Comparison of ENCODE assay signal across 14 mouse cellular contexts in genomic region chr9:104854245-104854921, GRCm38 (mm10).
A peak's percentile ranks its signal among the peaks of the same experiment; 100 is the strongest.
DNase-seq lines count a peak whose midpoint lies in the region; ATAC-seq and TF ChIP-seq lines count a peak whose summit lies in the region.
"Had no signal": no experiment of that assay in that cellular context is flagged by ENCODE, and none has a peak within 500 bp of the region (broad histone marks: within the 10 kb centered on the region; RNA-seq: fewer than 3 reads in every experiment).

No protein-coding gene starts in this region.

- no peaks in the 10 kb centered on the region for H3K27me3 ChIP-seq in kidney, postnatal 0 days (ENCODE audit: insufficient read depth, low read length)
- H3K27me3 ChIP-seq in intestine, postnatal 0 days (replicated peaks; ENCODE audit: control insufficient read depth, insufficient read depth, low read length): no peaks in the 10 kb centered on the region
- no peaks in the 10 kb centered on the region for H3K27me3 ChIP-seq in midbrain, embryonic 10.5 days (ENCODE audit: low read depth, poor library complexity, severe bottlenecking)
- H3K27me3 ChIP-seq: heart, embryonic 15.5 days; limb, embryonic 15.5 days had no signal

- no peak overlapping the region for H3K4me2 ChIP-seq in kidney, postnatal 0 days (ENCODE audit: low read length)
- H3K4me2 ChIP-seq in intestine, postnatal 0 days (replicated peaks; ENCODE audit: low read depth): no peak overlapping the region
- H3K4me2 ChIP-seq: heart, embryonic 15.5 days; limb, embryonic 15.5 days had no signal

- H3K9me3 ChIP-seq in kidney, postnatal 0 days (replicated peaks; ENCODE audit: low read length): no peaks in the 10 kb centered on the region
- H3K9me3 ChIP-seq in intestine, postnatal 0 days (ENCODE audit: control insufficient read depth): no peaks in the 10 kb centered on the region
- H3K9me3 ChIP-seq in midbrain, embryonic 10.5 days (replicated peaks): no peaks in the 10 kb centered on the region
- H3K9me3 ChIP-seq: heart, embryonic 15.5 days; limb, embryonic 15.5 days had no signal

- whole genome bisulfite sequencing in kidney, postnatal 0 days: 61% methylated on average over 6 of the region's 6 CpGs
- 70% methylated on average over 6 of the region's 6 CpGs for WGBS in intestine, postnatal 0 days
- 89% methylated on average over 6 of the region's 6 CpGs for WGBS in midbrain, embryonic 10.5 days

- no peak for TF ChIP-seq CTCF in kidney, postnatal 0 days (IDR thresholded peaks at IDR 0.05; ENCODE audit: low read depth)
- no peak for TF ChIP-seq CTCF in intestine, postnatal 0 days (IDR thresholded peaks at IDR 0.05; ENCODE audit: low read depth)

- H3K4me3 ChIP-seq in kidney, postnatal 0 days (replicated peaks; ENCODE audit: low read depth, low read length): no peak overlapping the region
- no peak overlapping the region for H3K4me3 ChIP-seq in intestine, postnatal 0 days (ENCODE audit: low read depth, low read length)
- no peak overlapping the region for H3K4me3 ChIP-seq in midbrain, embryonic 10.5 days
- H3K4me3 ChIP-seq: heart, embryonic 15.5 days; limb, embryonic 15.5 days had no signal

- no peaks in the 10 kb centered on the region for H3K4me1 ChIP-seq in kidney, postnatal 0 days (replicated peaks; ENCODE audit: insufficient read depth, low read length)
- H3K4me1 ChIP-seq in intestine, postnatal 0 days (replicated peaks; ENCODE audit: control insufficient read depth, insufficient read depth, low read length): no peaks in the 10 kb centered on the region
- H3K4me1 ChIP-seq in midbrain, embryonic 10.5 days: no peaks in the 10 kb centered on the region
- H3K4me1 ChIP-seq: heart, embryonic 15.5 days; limb, embryonic 15.5 days had no signal

- H3K27ac ChIP-seq in kidney, postnatal 0 days: no peak overlapping the region
- no peak overlapping the region for H3K27ac ChIP-seq in intestine, postnatal 0 days (ENCODE audit: low read depth, low read length)
- H3K27ac ChIP-seq in midbrain, embryonic 10.5 days (replicated peaks): no peak overlapping the region
- H3K27ac ChIP-seq: heart, embryonic 15.5 days; limb, embryonic 15.5 days had no signal

- H3K9ac ChIP-seq in kidney, postnatal 0 days (ENCODE audit: low read depth, low read length): no peak overlapping the region
- no peak overlapping the region for H3K9ac ChIP-seq in intestine, postnatal 0 days (ENCODE audit: low read depth, low read length)
- H3K9ac ChIP-seq: heart, embryonic 15.5 days; limb, embryonic 15.5 days had no signal

- DNase-seq in kidney, postnatal 0 days (ENCODE audit: low spot score): peak; percentile 23
- DNase-seq in kidney, adult 9 months: no peak
- peak; percentile 38 for DNase-seq in heart, adult 8-10 months (ENCODE audit: low spot score)
- DNase-seq in lung, adult 18-20 months: peak; percentile 30 to 37
- peak; percentile 74 for DNase-seq in skeletal muscle tissue, adult 2 months (ENCODE audit: low read depth, low spot score)
- no peak for DNase-seq in midbrain, embryonic 10.5 days (ENCODE audit: low spot score)
- no peak for DNase-seq in thymus, postnatal 25 days
- DNase-seq: cerebellum, adult 8-10 months; kidney, postnatal 10 days; right cerebral cortex, postnatal 4 days had no signal

- no peak for ATAC-seq in kidney, postnatal 0 days (replicated peaks; ENCODE audit: low FRiP score, low read depth)
- no peak for ATAC-seq in intestine, postnatal 0 days
- ATAC-seq: CD4-positive, CD25-positive, alpha-beta regulatory T cell, adult 4 months had no signal

- no peaks in the 10 kb centered on the region for H3K36me3 ChIP-seq in kidney, postnatal 0 days (ENCODE audit: insufficient read depth, low read length)
- H3K36me3 ChIP-seq in intestine, postnatal 0 days (ENCODE audit: control insufficient read depth, insufficient read depth): no peaks in the 10 kb centered on the region
- no peaks in the 10 kb centered on the region for H3K36me3 ChIP-seq in midbrain, embryonic 10.5 days
- H3K36me3 ChIP-seq: heart, embryonic 15.5 days; limb, embryonic 15.5 days had no signal

Comparison
In these comparisons a context has a peak if more than half of its experiments do, and no peak if none do; other contexts are left out.
1. DNase-seq: peak in kidney, postnatal 0 days (single experiment), heart, adult 8-10 months (single experiment), lung, adult 18-20 months (2 of 2) and skeletal muscle tissue, adult 2 months (single experiment); none in kidney, adult 9 months (single experiment), midbrain, embryonic 10.5 days (single experiment) and thymus, postnatal 25 days (single experiment).